Comparison of ENCODE assay signal across 10 mouse cellular contexts in the genomic region with DNA sequence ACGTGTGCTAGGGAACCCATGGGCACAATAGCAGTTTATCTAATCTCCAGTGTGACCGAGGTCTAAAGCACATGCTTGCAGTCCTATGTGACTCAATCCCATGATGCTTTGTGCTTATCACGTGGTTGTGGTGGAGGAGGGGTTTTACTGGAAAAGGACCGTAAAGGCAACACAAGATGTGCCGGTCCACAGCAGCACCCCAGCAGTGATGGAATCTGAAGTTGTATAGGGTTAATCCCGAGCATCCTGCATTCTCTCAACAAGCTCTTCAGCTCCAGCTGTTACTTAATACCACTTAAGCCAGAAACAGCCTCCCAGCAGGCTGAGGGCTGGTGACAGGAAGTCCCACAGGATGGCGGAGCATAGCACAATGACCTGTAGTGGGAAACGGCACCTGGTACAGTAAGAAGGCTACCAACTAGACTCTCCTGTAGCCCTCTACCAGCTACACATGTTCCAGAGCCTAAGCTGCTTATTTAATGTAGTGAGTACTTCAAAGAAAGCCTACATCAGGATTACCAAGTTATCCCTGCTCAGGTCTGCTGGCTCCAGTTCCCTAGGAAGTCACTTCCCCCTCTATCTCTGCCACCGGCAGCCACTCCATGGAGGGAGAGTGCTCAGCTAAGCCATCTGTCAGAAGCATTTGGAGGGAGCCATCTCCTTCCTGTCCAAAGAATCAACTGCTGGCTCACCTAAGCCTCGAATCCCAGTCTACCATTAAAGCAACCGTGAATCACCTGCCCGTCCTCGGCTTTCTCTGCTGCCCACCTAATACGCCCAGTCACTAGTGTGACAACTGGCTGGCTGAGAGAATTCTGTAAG. TPM values are rescaled to one million over a fixed set of nuclear protein-coding genes. Genes with fewer than 3 reads are reported as not detected.
A peak's percentile ranks its signal among the peaks of the same experiment; 100 is the strongest.
DNase-seq lines count a peak whose midpoint lies in the region; ATAC-seq and TF ChIP-seq lines count a peak whose summit lies in the region.
"Had no signal": no experiment of that assay in that cellular context is flagged by ENCODE, and none has a peak within 500 bp of the region (broad histone marks: within the 10 kb centered on the region; RNA-seq: fewer than 3 reads in every experiment).

No protein-coding gene starts in this region.

- H3K27ac ChIP-seq in MEL (ENCODE audit: control insufficient read depth, low read depth, low read length) = peak overlapping the region; percentile 11; the same call in 1 of the 2 replicates
- H3K27ac ChIP-seq in embryonic facial prominence, embryonic 11.5 days (replicated peaks; ENCODE audit: low read depth, low read length) = no peak overlapping the region
- H3K27ac ChIP-seq in intestine, embryonic 16.5 days (ENCODE audit: low read length) = peak overlapping the region; percentile 39; the same call in 1 of the 2 replicates
- H3K27ac ChIP-seq: neural tube, embryonic 12.5 days had no signal

- no peak overlapping the region for H3K9ac ChIP-seq in MEL (ENCODE audit: control insufficient read depth, low read depth, low read length, poor library complexity, severe bottlenecking)
- H3K9ac ChIP-seq in embryonic facial prominence, embryonic 11.5 days (replicated peaks; ENCODE audit: low read length) = no peak overlapping the region
- no peak overlapping the region; the same call in 1 of the 2 replicates for H3K9ac ChIP-seq in intestine, embryonic 16.5 days (ENCODE audit: low read depth, low read length)
- H3K9ac ChIP-seq: neural tube, embryonic 12.5 days had no signal

- H3K4me2 ChIP-seq in embryonic facial prominence, embryonic 11.5 days (ENCODE audit: low read depth, low read length) = no peak overlapping the region
- no peak overlapping the region for H3K4me2 ChIP-seq in intestine, embryonic 16.5 days (ENCODE audit: low read depth, low read length)
- H3K4me2 ChIP-seq: neural tube, embryonic 12.5 days had no signal

- DNase-seq in heart, adult 11 months = peak; percentile 97
- DNase-seq in heart, postnatal 25 days (ENCODE audit: low spot score) = no peak
- DNase-seq in MEL (ENCODE audit: low read depth, low spot score) = no peak
- DNase-seq in embryonic facial prominence, embryonic 11.5 days (ENCODE audit: low spot score) = peak; percentile 47
- no peak for DNase-seq in adrenal gland, postnatal 25 days
- DNase-seq in right cerebral cortex, adult 2 months (ENCODE audit: low spot score in 2 of 2) = no peak
- DNase-seq in left cerebral cortex, adult 11 months (ENCODE audit: low spot score) = no peak
- DNase-seq: thymus, postnatal 25 days had no signal

- peaks cover 4 to 13% of the 10 kb centered on the region in 2 experiments for H3K36me3 ChIP-seq in MEL (ENCODE audit: control insufficient read depth in 1 of 2, insufficient read depth in 2 of 2, low read length in 2 of 2)
- no peaks in the 10 kb centered on the region for H3K36me3 ChIP-seq in embryonic facial prominence, embryonic 11.5 days (replicated peaks; ENCODE audit: control insufficient read depth, insufficient read depth, low read depth, low read length)
- H3K36me3 ChIP-seq in intestine, embryonic 16.5 days (ENCODE audit: control insufficient read depth, insufficient read depth, low read length) = no peaks in the 10 kb centered on the region
- H3K36me3 ChIP-seq: neural tube, embryonic 12.5 days had no signal

- H3K4me3 ChIP-seq in MEL (ENCODE audit: control insufficient read depth in 1 of 2, insufficient read depth in 1 of 2, low read depth in 2 of 2, low read length in 2 of 2) = no peak overlapping the region
- H3K4me3 ChIP-seq in embryonic facial prominence, embryonic 11.5 days (ENCODE audit: low read depth, low read length) = no peak overlapping the region
- H3K4me3 ChIP-seq in intestine, embryonic 16.5 days (ENCODE audit: low read length) = no peak overlapping the region
- H3K4me3 ChIP-seq: neural tube, embryonic 12.5 days had no signal

- TF ChIP-seq EP300 in MEL (IDR thresholded peaks at IDR 0.05; ENCODE audit: low read depth in 1 of 2, low read length in 2 of 2) = peak in 1 of 2 experiments; percentile 40; a peak in 1 of 4 replicates

- ATAC-seq in embryonic facial prominence, embryonic 11.5 days (replicated peaks; ENCODE audit: insufficient number of reproducible peaks, low FRiP score, low TSS enrichment, low read depth) = 0 out of 2 replicates have a peak, but pooled peaks have one; percentile 56
- ATAC-seq in intestine, embryonic 16.5 days = peak; percentile 60

- TF ChIP-seq POLR2A in MEL (IDR thresholded peaks at IDR 0.05; ENCODE audit: control insufficient read depth in 1 of 2, insufficient read depth in 1 of 2, low read depth in 1 of 2, low read length in 2 of 2, poor library complexity in 1 of 2) = no peak

- peaks cover 6 to 11% of the 10 kb centered on the region in 2 experiments for H3K4me1 ChIP-seq in MEL (ENCODE audit: control insufficient read depth in 1 of 2, insufficient read depth in 2 of 2, low read length in 2 of 2)
- no peaks in the 10 kb centered on the region; the same call in 1 of the 2 replicates for H3K4me1 ChIP-seq in embryonic facial prominence, embryonic 11.5 days (ENCODE audit: control insufficient read depth, insufficient read depth, low read length)
- H3K4me1 ChIP-seq in intestine, embryonic 16.5 days (ENCODE audit: control insufficient read depth, insufficient read depth, low read length) = peaks cover 14% of the 10 kb centered on the region

- intact Hi-C loops in heart, postnatal 25 days (cut with DNase I) = loop anchor here (2.0 to 5.0 kb wide), 2 partner anchors 50 to 71 kb away; partner anchors contain the start of gene Fnip2

- TF ChIP-seq CTCF in MEL (IDR thresholded peaks at IDR 0.05 in 2 of 3, conservative IDR thresholded peaks at IDR 0.05 in 1 of 3; ENCODE audit: control insufficient read depth in 1 of 3, insufficient read depth in 1 of 3, low read depth in 2 of 3, low read length in 3 of 3, poor library complexity in 1 of 3, severe bottlenecking in 1 of 3) = no peak

- H3K27me3 ChIP-seq in MEL (ENCODE audit: control insufficient read depth in 1 of 2, insufficient read depth in 2 of 2, low read length in 2 of 2) = no peaks in the 10 kb centered on the region
- H3K27me3 ChIP-seq in embryonic facial prominence, embryonic 11.5 days (ENCODE audit: control insufficient read depth, insufficient read depth, low read length) = no peaks in the 10 kb centered on the region
- no peaks in the 10 kb centered on the region for H3K27me3 ChIP-seq in intestine, embryonic 16.5 days (replicated peaks; ENCODE audit: control insufficient read depth, insufficient read depth, low read length)
- H3K27me3 ChIP-seq: neural tube, embryonic 12.5 days had no signal

- 63% methylated on average over 14 of the region's 14 CpGs for WGBS in embryonic facial prominence, embryonic 11.5 days
- 69% methylated on average over 14 of the region's 14 CpGs for WGBS in intestine, embryonic 16.5 days

- H3K79me2 ChIP-seq in MEL (ENCODE audit: control insufficient read depth, insufficient read depth, low read length, poor library complexity) = 0 out of 2 replicates have a peak, but pooled peaks cover 5% of the 10 kb centered on the region

- no peaks in the 10 kb centered on the region for H3K9me3 ChIP-seq in MEL (replicated peaks; ENCODE audit: insufficient read depth, low read length)
- H3K9me3 ChIP-seq in embryonic facial prominence, embryonic 11.5 days (replicated peaks; ENCODE audit: control insufficient read depth, low read length) = no peaks in the 10 kb centered on the region
- no peaks in the 10 kb centered on the region for H3K9me3 ChIP-seq in intestine, embryonic 16.5 days (ENCODE audit: control insufficient read depth, low read length)
- H3K9me3 ChIP-seq: neural tube, embryonic 12.5 days had no signal

- no peak for TF ChIP-seq RAD21 in MEL (IDR thresholded peaks at IDR 0.05; ENCODE audit: low read depth, low read length)

TF ChIP-seq in MEL, 35 proteins besides CTCF, POLR2A, EP300 and RAD21:
- TF ChIP-seq SIN3A (IDR thresholded peaks at IDR 0.05; ENCODE audit: low read length) = no peak
- peak; percentile 36; the same call in 1 of the 2 replicates for TF ChIP-seq GATA1 (IDR thresholded peaks at IDR 0.05; ENCODE audit: low read depth, low read length)
- TF ChIP-seq MXI1 (IDR thresholded peaks at IDR 0.05; ENCODE audit: low read depth, low read length) = no peak
- 0 out of 2 replicates have a peak, but pooled peaks have one; percentile 5 for TF ChIP-seq TBP (IDR thresholded peaks at IDR 0.05; ENCODE audit: low read depth, low read length)
- TF ChIP-seq KAT2A (conservative IDR thresholded peaks at IDR 0.05; ENCODE audit: low read depth, low read length) = no peak
- no peak for TF ChIP-seq CHD1 (IDR thresholded peaks at IDR 0.05; ENCODE audit: low read depth, low read length)
- TF ChIP-seq USF1 (IDR thresholded peaks at IDR 0.05; ENCODE audit: low read depth, low read length) = peak; percentile 68
- TF ChIP-seq SMC3 (IDR thresholded peaks at IDR 0.05; ENCODE audit: low read depth, low read length) = no peak
- peak; percentile 83 for TF ChIP-seq MYC (IDR thresholded peaks at IDR 0.05; ENCODE audit: low read depth, low read length)
- no peak for TF ChIP-seq ETS1 (IDR thresholded peaks at IDR 0.05; ENCODE audit: low read depth, low read length)
- no peak for TF ChIP-seq UBTF (IDR thresholded peaks at IDR 0.05; ENCODE audit: borderline replicate concordance, insufficient read depth, low read depth, low read length)
- no peak for TF ChIP-seq E2F4 (IDR thresholded peaks at IDR 0.05; ENCODE audit: borderline replicate concordance, low read depth, low read length)
- TF ChIP-seq MAX (IDR thresholded peaks at IDR 0.05; ENCODE audit: low read length) = peak; percentile 84
- TF ChIP-seq MAZ (IDR thresholded peaks at IDR 0.05; ENCODE audit: low read depth, low read length) = no peak
- TF ChIP-seq ZKSCAN1 (IDR thresholded peaks at IDR 0.05; ENCODE audit: low read depth, low read length) = no peak
- TF ChIP-seq ZC3H11A (IDR thresholded peaks at IDR 0.05; ENCODE audit: low read depth, low read length) = no peak
- no peak for TF ChIP-seq MYB (IDR thresholded peaks at IDR 0.05; ENCODE audit: low read depth, low read length)
- no peak for TF ChIP-seq ZNF384 (IDR thresholded peaks at IDR 0.05; ENCODE audit: low read depth, low read length)
TF ChIP-seq in MEL: peak in this region for 5.

RNA-seq across cellular contexts. Expression of gene Fnip2, which starts 51.3 kb away (rescaled TPM):
- 10 to 100 TPM; 13.7 to 15.6 TPM for total RNA-seq in heart, postnatal 25 days (2021)
- 9.6 and 11.0 TPM in 2 replicates for total RNA-seq in MEL (2012; rRNA removed)
- polyA plus RNA-seq in MEL (2012; ENCODE audit: insufficient read depth in 1 of 2, insufficient read length in 2 of 2, low read depth in 1 of 2, low replicate concordance in 2 of 2, missing spikeins in 1 of 2) = 10 to 100 TPM; 10.4 to 65.8 TPM
- polyA plus RNA-seq in embryonic facial prominence, embryonic 11.5 days (2014; fragmentation: Nextera tagmentation; extraction: Ambion mirVana) = 3.9 and 4.5 TPM in 2 replicates
- 2.4 and 2.8 TPM in 2 replicates for polyA plus RNA-seq in intestine, embryonic 16.5 days (2015; fragmentation: Nextera tagmentation; extraction: Ambion mirVana)
- total RNA-seq in adrenal gland, postnatal 25 days (2021) = 7.7 and 8.6 TPM in 2 replicates

Comparison
In these comparisons a context has a peak if more than half of its experiments do, and no peak if none do; other contexts are left out.
1. DNase-seq: peak in heart, adult 11 months (single experiment) and embryonic facial prominence, embryonic 11.5 days (single experiment); none in heart, postnatal 25 days (single experiment), MEL (single experiment), adrenal gland, postnatal 25 days (single experiment), right cerebral cortex, adult 2 months (0 of 2) and left cerebral cortex, adult 11 months (single experiment).